Mouse (Mus musculus): ENCODE results near the gene Mark2. TPM values are rescaled to one million over a fixed set of nuclear protein-coding genes. Genes with fewer than 3 reads are reported as not detected.

Mark2 gene
- polyA plus RNA-seq, 1 experiment from 2014 or later, result 62.8 TPM

DNA sequence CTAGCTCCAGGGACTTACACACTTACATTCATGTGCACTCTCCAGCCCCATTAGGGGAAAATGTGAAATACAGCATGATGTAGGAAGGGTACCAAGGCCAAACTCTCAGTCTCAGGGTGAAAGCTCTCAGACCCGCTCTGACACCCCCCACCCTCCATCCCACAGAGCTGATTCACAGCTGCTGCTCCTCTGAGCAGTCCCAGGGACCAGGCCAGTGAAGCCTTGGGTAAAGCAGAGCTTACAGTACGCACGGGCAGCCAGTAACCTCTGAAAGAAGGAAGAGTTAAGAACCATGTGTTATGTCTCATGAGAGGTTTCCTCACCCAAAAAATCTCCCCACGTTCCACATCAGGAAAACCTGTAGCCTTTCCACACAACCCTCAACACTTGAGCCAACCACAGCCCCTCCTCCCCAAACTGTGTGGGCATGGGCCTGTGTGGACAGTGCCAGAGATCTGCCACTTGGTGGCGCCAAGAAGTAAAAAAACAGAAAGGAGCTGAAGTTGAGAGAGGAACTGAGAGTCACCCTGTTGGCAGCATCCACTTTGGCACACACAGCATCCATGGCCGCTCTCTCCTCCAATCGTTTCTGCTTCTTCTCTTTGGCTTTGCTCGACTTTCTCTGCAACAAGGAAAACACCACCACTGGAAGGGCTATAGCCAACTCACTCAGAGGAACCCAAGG is 107.0 kb downstream of the Mark2 start:
- WGBS, result 59% methylated on average over 8 of the region's 8 CpGs
- Histone ChIP-seq H3K27me3 (no peaks in the 10 kb centered on the region), H3K9ac (no peak overlapping the region), H3K36me3 (peaks cover 48% of the 10 kb centered on the region), H3K9me3 (no peaks in the 10 kb centered on the region), H3K4me3 (no peak overlapping the region), H3K4me2 (replicated peaks) (no peak overlapping the region), H3K27ac (no peak overlapping the region), H3K4me1 (peaks cover 2% of the 10 kb centered on the region)
- 0 out of 2 replicates have a peak, but pooled peaks have one; percentile 36 for ATAC-seq (ENCODE audit: insufficient number of reproducible peaks, insufficient read depth, low FRiP score, low TSS enrichment)

GRCm38 (mm10) chr19:7226511-7226914 is 115.1 kb downstream of the Mark2 start:
- 80% methylated on average over 6 of the region's 6 CpGs for WGBS
- ATAC-seq (ENCODE audit: insufficient number of reproducible peaks, insufficient read depth, low FRiP score, low TSS enrichment), result no peak
- no peak overlapping the region for H3K4me2 ChIP-seq (replicated peaks)
- H3K9me3 ChIP-seq, result 0 out of 2 replicates have a peak, but pooled peaks cover 3% of the 10 kb centered on the region
- no peaks in the 10 kb centered on the region for H3K4me1 ChIP-seq
- no peak overlapping the region for H3K9ac ChIP-seq
- H3K27me3 ChIP-seq, result no peaks in the 10 kb centered on the region
- H3K27ac ChIP-seq, result no peak overlapping the region
- no peak overlapping the region for H3K4me3 ChIP-seq
- H3K36me3 ChIP-seq, result peaks cover 53% of the 10 kb centered on the region

Other genes starting within 250 kb of the Mark2 start
- 6.6 and 6.8 TPM in 2 replicates for gene Flrt1, start 236.1 kb downstream of the Mark2 start, polyA plus RNA-seq (2016; fragmentation: Nextera tagmentation; extraction: Ambion mirVana)
- gene Otub1, start 135.5 kb downstream of the Mark2 start, polyA plus RNA-seq (2016; fragmentation: Nextera tagmentation; extraction: Ambion mirVana), result 234 and 242 TPM in 2 replicates
- gene Cox8a, start 124.2 kb downstream of the Mark2 start, polyA plus RNA-seq (2016; fragmentation: Nextera tagmentation; extraction: Ambion mirVana), result 824 and 858 TPM in 2 replicates
- gene Naa40, start 100.7 kb downstream of the Mark2 start, polyA plus RNA-seq (2016; fragmentation: Nextera tagmentation; extraction: Ambion mirVana), result 71.8 and 72.2 TPM in 2 replicates
- gene Rcor2, start 74.5 kb downstream of the Mark2 start, polyA plus RNA-seq (2016; fragmentation: Nextera tagmentation; extraction: Ambion mirVana), result 40.8 and 43.5 TPM in 2 replicates
- 40.3 and 46.1 TPM in 2 replicates for gene Spindoc, start 41.1 kb upstream of the Mark2 start, polyA plus RNA-seq (2016; fragmentation: Nextera tagmentation; extraction: Ambion mirVana)
- gene 2700081O15Rik, start 75.8 kb upstream of the Mark2 start, polyA plus RNA-seq (2016; fragmentation: Nextera tagmentation; extraction: Ambion mirVana), result 12.5 and 13.3 TPM in 2 replicates
- 143 TPM in 2 replicates for gene Rtn3, start 141.4 kb upstream of the Mark2 start, polyA plus RNA-seq (2016; fragmentation: Nextera tagmentation; extraction: Ambion mirVana)
- 12.0 and 12.9 TPM in 2 replicates for gene Atl3, start 152.2 kb upstream of the Mark2 start, polyA plus RNA-seq (2016; fragmentation: Nextera tagmentation; extraction: Ambion mirVana)
- 7.2 and 7.4 TPM in 2 replicates for gene Pla2g16, start 215.6 kb upstream of the Mark2 start, polyA plus RNA-seq (2016; fragmentation: Nextera tagmentation; extraction: Ambion mirVana)